Mouse (Mus musculus) layer of hippocampus, adult 9-10 months (tissue): Measurements from ENCODE around the gene Kif18a.

Source experiments
- DNase-seq: peaks from one replicate; pipeline ENCODE4 v3.0.0; 2022; ENCODE audit warnings: low spot score

Kif18a gene

DNA sequence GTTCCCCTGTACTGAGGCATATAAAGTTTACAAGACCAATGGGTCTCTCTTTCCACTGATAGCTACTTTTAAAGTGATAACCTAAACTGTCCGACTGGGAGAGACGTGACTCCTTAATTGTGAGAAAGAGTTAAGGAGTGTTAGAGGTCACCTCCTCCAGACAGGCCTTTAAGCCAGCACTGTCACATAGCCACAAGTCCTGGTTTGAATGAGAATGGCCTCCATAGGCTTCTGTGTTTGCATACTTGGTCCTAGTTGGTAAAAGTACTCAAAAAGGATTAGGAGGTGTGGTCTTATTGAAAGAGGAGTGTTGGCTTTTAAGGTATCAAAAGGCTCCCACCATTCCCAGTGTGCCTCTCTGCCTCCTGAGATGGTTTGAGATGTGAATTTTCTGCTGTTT lies 94.3 kb downstream of the Kif18a start:
- DNase-seq: no peak

DNA sequence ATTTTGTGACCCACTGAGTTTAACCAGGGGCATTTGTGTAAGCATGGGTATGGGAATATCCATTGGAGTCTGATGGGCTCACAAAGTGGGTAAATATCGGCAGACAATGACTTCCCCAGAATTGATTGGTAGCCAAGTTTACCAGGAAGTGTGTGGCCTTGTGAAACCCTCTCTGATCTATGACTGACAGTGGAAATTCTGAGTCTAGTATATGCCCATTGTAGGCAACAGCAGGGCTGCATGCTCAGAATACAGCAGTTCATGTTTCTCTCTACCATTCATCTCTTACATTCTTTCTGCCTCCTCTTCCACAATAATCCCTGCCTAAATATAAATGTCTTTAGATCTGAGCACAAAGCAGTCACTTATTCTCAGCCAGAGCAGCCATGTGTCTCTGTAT lies 103.5 kb downstream of the Kif18a start:
- no peak for DNase-seq

DNA sequence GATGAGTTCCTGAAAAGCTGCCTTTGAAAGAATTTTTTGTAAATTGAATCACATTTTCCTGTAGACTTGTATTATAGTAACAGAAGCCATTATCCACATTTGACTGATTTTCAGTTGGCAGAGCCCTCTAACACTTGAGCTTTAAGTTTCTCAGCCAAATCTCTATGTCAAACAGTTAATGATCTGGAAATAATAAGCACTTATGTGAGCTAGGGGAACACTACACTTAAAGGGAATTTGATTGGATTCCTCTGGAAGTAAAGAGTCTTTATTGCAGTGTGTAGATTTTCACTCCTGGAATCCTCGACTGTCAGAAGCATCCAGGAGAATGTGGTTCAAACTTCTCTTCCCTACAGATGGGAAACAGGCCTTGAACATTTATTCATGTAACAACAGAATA lies 105.7 kb downstream of the Kif18a start:
- no peak for DNase-seq

DNA sequence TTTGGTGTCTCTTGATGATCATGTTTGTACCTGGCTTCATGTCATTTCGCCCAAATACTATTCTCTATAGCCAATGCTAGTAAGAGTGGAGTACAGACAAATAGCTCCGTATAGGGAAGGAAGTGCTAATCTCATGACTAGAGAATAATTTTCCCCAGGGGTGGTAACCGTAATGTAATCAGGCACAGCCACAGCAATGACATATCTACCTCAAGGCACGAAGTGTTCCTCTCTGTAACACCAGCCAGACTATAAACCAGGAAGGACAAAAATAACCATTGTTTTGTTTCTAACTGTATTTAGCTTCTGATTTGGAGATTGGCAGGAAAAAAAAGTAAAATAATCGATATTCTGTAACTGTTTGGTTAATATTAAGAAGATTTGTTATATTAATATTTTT lies 108.2 kb downstream of the Kif18a start:
- no peak for DNase-seq

DNA sequence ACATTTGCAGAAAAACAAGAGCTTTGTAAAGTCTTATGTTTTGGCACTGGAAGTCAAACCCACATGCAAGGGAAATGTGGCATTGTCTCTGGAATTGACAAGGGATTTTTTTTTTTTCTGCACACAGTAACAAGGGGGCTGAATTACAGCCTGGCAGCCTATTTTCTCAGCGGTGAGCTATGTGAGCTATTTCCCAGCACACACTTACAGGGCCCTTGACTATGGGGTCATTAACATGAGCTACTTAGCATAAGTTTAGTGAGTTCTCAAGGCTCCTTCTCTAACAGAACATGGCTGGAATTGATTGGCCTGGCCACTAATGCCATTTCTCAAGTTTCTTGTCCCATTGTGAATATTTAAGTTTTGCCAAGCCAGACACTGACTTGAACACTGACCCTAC lies 109.4 kb downstream of the Kif18a start:
- no peak for DNase-seq
